Mouse (Mus musculus) kidney, postnatal 14 days (tissue): ENCODE measurements at regions not wholly inside any gene's neighbourhood (a gene's known extent, or its start where the extent isn't known, plus 50 kb on each side); places are given as distances from the start of the nearest gene placed in this dataset.
A peak's percentile ranks its signal among the peaks of the same experiment; 100 is the strongest.

ENCODE experiments used
- DNase-seq: peaks from one replicate; pipeline ENCODE4 v3.0.0; 2022; ENCODE audit warnings: mixed read lengths

DNA sequence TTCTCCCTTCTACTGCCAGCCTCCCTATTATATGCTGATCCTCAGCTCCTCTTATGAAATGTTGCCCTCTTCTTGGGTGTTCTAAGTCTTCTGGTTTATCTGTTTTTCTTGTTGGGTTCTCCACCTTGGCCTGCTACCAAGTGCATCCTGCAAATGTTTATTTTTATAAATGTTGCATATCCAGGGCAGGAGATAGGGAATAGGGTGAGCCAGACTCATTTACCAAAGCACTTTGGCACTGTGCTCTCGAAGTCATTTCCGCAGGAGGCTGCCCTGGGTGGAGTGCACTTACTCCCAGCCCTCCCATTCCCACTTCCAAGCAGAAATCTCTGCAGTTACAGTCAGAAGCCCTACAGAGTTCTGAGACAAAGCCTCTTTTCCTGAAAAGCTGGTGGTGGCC is 249.5 kb upstream of the Pappa start:
- DNase-seq: peak; percentile 15

DNA sequence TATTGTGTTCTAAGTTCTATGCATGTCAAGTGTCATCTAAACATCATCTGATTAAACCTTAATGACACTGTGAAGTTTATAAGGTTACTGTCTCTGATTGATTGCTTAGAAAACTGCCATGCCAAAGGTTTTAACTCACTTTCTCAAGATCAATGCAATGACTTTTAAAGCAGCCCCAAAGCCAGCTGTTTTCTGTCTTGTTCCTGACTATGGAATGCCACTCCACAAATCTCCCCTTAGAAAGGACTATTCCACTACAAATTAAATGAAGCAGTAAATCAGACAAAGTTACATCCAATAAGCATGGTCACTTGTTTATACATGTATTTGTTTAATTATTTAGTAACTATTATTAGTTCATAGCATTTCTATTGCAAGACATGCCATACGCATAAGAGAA is 247.1 kb upstream of the Pappa start:
- peak; percentile 9 for DNase-seq

DNA sequence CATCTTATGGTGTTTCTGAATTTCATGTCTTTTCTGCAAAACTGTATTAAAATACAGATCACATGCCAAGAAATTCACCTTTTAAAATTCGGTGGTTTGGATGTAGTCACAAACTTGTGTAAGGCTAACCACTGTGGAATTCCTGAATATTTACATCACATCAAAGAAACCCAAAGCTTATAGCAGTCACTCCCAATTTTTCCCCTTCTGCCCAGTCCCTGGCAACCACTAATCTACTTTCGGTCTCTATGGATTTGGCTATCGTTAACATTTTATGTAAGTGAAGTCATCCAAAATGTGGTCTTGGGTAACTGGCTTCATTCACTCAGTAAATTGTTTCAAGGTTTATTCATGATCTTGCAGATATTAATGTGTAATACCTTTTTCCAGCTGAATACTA is 226.0 kb upstream of the Pappa start:
- DNase-seq: no peak

DNA sequence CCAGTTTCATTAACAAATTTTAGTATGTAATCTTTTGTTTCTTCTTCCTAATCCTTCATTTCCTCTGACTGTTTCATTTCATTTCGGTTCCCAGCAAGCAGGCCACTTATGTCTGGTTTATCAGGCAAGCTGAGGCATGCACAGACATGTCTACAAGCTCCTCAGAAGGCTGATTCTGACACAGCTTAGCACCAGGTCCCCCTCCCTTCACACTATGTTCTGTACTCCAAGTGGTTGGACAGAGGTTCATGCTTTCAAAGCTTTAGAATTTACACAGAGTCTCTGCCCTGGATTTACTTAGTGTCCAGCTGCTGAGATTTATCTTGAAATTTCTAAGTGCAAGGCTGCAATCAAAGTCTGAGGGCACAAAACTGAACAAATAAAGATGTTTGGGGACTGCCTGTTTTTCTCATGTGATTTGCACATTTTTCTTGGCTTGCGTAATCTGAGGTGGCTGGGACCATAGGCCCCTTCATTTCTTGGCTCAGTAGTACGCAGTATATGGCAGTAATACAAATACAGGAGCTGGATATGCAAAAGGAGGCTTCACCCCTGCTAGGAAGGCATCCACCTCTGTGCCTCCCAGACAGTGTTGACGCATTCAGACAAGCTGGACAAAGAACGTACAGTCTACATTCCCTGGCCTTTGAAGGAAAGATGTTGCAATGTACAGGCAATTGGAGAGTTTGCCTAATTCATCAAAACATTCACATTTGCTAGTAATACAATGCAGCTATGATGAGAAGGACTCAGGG is 222.7 kb upstream of the Pappa start:
- no peak for DNase-seq

DNA sequence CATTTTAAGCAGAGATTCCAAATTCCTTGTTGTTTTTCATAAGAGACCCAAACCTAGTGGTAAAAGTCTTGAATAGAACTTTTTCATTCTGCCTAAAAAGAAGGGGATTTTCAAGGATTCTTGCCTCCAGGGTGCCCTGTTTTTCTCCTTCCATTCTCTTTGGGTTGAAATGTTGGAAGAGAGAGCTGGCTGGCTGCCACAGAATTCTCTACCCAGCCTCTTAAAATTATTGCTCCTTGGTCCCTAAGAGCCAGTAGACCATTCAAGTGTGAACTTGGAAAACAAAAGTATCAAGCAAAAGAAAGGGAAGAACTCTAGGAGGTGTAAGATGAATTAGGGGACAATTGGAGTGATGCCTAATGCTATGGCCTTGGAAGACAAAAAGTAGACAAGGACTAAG is 200.2 kb upstream of the Pappa start:
- DNase-seq: peak; percentile 46

DNA sequence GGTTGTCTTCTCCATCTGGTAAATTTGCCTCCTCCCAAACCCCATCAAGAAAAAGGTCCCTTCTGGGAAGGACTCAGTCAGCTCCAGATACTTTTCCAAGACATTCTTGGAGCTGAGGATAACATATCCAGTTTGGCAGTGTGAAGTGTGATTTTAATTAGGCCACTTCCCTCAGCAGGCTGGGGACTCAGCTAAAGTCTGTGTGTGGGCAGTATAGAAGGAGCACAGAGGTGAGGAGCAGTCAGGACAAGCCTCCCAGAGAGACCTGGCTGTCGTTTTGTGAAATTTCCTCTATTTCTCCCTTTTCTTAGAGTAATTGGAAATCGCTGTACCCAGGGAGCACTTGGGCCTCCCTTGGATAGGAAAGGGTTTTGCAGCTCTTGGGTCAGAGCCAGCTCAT is 195.4 kb upstream of the Pappa start:
- no peak for DNase-seq

DNA sequence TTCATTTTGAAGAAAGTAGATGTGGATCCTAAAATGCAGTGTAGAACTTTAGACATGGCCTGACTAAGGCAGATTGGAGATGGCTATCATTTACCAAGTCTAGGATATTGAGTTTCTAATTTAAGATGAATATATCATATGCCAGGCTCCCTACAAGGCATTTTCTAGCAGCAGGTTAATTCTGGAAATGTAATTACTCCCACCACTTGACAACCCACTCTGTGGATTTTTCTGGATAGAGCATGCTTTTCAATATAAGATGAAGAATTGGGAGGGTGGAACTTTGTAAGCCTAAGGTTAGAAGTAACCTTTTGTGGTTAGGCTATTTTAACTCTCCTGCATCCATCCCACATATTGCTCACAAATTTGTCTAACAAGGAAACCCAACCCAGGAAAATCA is 178.4 kb upstream of the Pappa start:
- no peak for DNase-seq

DNA sequence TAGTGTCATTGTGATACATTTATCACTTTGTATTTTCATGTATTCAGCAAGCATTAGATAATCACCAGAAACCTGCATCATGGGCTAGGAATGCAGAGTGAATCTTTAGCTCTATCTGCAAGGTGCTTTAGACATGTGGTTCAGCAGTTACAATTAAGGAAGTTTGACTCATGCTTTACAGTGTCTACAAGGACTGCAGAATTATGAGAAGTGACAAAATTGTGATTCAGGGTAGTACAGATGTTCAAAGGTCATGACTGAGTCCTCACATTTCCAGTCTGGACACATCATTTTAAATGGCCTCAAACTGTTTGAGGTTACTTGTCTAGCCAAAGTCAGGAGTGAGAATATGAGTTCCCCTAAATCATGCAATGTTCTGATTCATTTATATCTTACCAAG is 171.3 kb upstream of the Pappa start:
- no peak for DNase-seq

DNA sequence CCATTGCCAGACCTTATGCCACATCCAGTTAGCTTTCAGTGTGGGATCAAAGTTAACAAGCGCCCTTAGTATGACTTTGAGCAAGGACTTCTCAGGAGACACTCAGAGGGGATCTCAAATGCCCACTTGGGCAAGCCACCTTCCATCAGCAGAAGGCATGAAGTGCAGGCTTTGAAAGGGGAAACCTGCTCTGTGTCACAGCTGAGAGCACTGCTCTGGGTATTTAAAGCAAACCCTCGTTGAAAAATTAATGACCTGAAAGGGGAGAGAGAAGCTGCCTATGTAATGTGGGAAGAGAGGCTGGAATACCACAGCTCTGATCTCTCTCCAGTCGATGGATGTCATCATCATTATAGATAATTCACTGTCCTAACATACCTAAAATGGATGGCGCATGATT is 165.1 kb upstream of the Pappa start:
- DNase-seq: no peak

DNA sequence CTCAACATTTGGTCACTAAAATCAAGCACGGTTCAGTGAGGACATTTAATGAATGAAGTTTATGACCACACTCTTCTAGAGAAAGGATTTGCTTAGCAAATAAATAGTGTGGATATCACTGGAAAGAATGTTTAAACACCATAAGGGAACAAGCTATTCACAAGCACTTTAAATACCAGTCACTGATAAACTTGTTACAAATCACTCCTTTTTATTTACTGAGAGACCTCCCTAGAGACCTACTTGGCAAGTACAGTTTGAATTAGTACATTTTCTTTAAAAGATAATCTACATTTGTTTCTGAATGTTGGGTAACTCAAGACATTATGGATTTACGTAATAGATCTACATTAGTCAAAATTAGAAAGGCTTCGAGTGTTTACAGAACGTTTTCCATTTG is 162.2 kb upstream of the Pappa start:
- no peak for DNase-seq
